Mouse (Mus musculus) brown adipose tissue, adult 24 weeks (tissue): ENCODE results near the gene Gm49405. TPM values are rescaled to one million over a fixed set of nuclear protein-coding genes. Genes with fewer than 3 reads are reported as not detected.

Experiments used
- H3K27ac ChIP-seq: fragments of 200-500 bp; replicated peaks from 2 replicates; pipeline ENCODE4 v1.5.1; 2012; ENCODE audit warnings: low read depth, mild to moderate bottlenecking, low read length
- H3K4me1 ChIP-seq: fragments of 200-500 bp; 2 replicates; pipeline ENCODE4 v1.6.1; 2012; ENCODE audit warnings: low read length, mixed read lengths; ENCODE audit not compliant: control insufficient read depth, insufficient read depth, insufficient read length
- H3K4me3 ChIP-seq: fragments of 200-500 bp; 2 replicates; pipeline ENCODE4 v1.5.1; 2012; ENCODE audit warnings: low read depth, mild to moderate bottlenecking, low read length, moderate library complexity; ENCODE audit not compliant: insufficient read depth
- polyA plus RNA-seq: library from polyadenylated mRNA; stranded (reverse); fragments of >200 nt; gene quantifications from 2 replicates; pipeline ENCODE4 v1.2.4, GENCODE M21; 2012; ENCODE audit not compliant: missing spikeins, insufficient read depth, insufficient read length

Gene Gm49405
- polyA plus RNA-seq, 1 experiment = not detected

DNA sequence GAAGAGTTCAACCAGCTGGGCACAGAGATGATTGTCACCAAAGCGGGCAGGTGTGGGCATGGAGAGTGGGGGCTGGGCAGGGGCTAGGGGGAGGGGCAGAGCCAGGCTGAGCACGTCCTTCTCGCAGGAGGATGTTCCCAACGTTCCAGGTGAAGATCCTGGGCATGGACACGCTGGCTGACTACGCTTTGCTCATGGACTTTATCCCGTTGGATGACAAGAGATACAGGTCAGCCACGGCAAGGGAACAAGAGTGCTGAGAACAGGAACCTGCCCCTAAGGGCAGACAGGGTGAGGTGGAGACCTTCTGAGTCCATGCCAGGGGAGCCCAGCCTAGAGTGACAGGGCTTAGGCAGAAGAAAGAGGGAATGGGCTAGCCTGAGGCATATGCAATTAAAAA is 3.7 kb upstream of the Gm49405 start:
- Histone ChIP-seq H3K27ac (no peak overlapping the region), H3K4me1 (peaks cover 5% of the 10 kb centered on the region), H3K4me3 (no peak overlapping the region)

DNA sequence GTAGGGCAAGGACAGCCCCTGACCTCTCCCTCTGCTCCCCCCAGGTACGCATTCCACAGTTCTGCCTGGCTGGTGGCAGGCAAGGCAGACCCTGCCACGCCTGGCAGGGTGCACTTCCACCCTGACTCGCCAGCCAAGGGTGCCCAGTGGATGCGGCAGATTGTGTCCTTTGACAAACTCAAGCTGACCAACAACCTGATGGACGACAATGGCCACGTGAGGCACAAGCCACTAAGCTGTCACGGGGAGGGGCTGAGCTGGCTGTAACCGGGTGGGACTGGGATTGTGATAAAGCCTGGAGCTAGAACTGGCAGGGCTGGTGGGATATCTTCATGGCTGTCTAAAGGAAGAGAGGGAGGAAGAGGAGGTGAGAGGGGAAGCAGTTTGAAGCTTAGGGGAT is 3.2 kb upstream of the Gm49405 start:
- H3K4me1 ChIP-seq = peaks cover 5% of the 10 kb centered on the region
- no peak overlapping the region for H3K4me3 ChIP-seq
- no peak overlapping the region for H3K27ac ChIP-seq

DNA sequence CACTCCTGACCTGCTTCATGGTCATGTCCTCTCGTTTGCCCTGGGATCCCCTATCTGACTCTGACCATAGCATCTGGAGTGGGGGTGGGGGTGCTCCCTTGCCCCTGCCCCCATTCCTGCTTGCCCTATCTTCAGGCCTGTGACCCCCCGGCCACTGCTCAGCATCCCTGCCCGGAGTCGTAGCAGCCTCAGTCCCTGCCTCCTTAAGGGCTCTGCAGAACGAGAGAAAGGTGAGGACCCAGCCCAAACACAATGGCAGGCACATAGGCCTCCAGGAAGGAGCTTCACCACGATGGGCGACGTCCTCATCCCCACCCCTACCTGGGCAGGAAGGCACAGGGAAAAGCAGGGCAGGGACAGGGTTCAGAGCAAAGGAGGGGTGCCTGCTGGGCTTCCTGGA is 2.1 kb upstream of the Gm49405 start:
- Histone ChIP-seq H3K4me3 (no peak overlapping the region), H3K4me1 (peaks cover 5% of the 10 kb centered on the region), H3K27ac (no peak overlapping the region)

DNA sequence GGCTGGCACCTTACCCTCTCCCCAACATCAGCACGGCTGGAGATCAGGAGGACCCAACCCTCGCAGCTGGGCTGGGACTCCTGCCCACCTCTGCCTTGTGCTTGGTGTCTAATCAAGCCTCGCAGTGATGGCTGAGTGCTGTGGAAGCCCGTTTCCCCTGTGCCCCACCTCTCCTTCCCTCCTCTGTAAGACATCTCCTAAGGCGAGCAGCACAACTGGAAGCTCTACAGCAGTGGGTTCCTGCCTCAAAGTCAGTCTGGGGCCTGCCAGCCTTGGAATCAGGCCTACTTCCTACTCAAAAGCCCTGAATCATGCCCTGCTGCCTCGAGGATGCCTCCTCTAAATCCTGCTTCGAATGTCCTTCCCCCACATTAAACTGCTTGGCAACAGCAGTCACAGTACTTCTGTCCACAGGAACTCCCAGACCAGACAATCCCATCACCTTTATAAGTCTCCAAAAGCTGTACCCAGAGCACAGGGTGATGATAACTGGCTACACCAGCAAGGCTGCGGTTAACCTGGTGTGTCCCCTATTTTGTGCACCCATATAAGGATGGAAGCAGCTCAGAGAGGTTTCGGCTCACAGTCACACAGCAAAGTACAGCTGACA is 1.2 kb upstream of the Gm49405 start:
- H3K27ac ChIP-seq = peak overlapping the region; percentile 71; the same call in 1 of the 2 replicates
- peak overlapping the region; percentile 57 for H3K4me3 ChIP-seq
- peaks cover 5% of the 10 kb centered on the region for H3K4me1 ChIP-seq

DNA sequence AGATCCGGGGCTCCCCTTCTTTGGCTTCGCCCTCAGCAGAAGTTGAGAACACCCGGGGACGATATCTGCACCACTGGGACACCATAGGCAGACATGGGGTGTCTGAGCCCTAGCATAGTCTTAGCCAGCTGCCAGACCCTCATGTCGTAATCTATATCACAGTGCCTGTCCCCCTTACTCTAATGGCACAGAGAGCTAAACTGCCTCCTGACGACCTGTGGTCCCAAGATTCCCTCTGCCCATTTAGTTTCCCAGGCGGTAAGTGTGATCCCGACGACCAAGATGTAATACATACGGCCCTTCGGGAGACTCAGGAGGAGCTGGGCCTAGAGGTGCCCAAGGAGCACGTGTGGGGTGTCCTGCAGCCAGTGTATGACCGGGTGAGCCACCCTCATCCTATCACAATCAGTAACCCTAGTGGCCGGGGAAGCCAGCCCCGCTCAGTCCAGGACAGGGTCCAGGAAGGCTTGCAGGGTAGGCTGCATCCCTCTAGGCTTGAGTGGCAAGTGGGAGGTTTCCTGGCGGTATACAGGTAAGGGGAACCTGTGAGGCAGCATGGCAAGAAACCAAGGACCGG is 611 bp downstream of the Gm49405 start:
- Histone ChIP-seq H3K4me1 (peaks cover 5% of the 10 kb centered on the region), H3K27ac (peak overlapping the region; percentile 61; the same call in 1 of the 2 replicates), H3K4me3 (peak overlapping the region; percentile 74)

DNA sequence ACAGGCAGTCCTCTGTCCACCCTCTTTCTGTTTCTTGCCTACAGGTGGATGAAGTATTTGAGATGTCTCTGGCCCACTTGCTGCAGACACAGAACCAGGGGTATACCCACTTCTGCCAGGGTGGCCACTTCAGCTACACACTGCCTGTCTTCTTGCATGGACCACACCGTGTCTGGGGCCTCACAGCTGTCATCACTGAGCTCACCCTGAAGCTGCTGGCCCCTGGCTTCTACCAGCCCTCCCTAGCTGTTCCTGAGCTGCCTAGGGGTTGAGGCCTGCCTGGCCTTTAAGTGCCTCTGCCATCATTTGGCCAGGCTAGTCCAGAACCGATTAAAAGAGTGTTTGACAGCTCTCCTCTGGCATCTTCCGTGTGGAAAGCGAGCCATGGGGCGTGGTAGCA is 1.3 kb downstream of the Gm49405 start:
- Histone ChIP-seq H3K4me3 (no peak overlapping the region), H3K27ac (no peak overlapping the region), H3K4me1 (peaks cover 5% of the 10 kb centered on the region)

DNA sequence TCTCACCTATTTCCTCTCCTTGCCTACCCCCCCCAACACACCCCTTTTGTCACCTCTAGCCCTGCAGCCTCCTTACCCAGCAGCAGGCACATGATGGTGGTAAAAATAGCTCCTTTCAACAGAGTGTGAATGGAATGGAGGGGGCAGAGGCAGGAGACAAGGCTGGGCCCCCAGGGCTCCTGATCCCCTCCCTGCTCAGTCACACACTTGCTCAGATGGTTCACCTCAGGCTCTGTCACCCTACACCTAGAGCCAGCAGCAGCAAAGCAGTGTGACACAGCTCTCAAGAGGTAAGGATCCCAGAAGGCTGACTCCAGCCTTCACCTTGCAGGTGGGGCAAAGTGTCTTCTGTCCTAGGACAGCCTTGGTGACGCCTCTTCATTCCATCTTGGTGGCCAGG is 2.7 kb downstream of the Gm49405 start, which contains the start of gene Doc2g:
Doc2g (plus strand) TSS at position 202 of the 400 bp plus-strand sequence.
- peaks cover 5% of the 10 kb centered on the region for H3K4me1 ChIP-seq
- no peak within 1 kb of the TSS for H3K27ac ChIP-seq
- H3K4me3 ChIP-seq = no peak within 1 kb of the TSS

DNA sequence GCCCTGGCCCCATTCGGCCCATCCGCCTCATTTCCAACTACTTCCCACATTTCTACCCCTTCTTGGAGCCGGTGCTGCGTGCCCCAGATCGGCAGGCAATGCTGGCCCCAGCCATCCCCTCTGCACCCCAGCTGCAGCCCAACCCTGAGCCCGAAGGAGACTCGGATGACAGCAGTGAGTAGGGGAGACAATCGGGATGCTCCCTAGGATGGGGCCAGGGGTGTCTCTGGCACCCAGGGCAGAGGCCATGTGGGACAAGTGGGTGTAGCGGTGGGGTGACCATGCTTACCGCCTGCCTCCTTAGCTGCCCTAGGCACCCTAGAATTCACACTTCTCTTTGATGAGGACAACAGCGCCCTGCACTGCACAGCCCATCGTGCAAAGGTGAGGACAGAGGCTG is 3.2 kb downstream of the Gm49405 start:
- Histone ChIP-seq H3K27ac (no peak overlapping the region), H3K4me1 (peaks cover 5% of the 10 kb centered on the region), H3K4me3 (no peak overlapping the region)

DNA sequence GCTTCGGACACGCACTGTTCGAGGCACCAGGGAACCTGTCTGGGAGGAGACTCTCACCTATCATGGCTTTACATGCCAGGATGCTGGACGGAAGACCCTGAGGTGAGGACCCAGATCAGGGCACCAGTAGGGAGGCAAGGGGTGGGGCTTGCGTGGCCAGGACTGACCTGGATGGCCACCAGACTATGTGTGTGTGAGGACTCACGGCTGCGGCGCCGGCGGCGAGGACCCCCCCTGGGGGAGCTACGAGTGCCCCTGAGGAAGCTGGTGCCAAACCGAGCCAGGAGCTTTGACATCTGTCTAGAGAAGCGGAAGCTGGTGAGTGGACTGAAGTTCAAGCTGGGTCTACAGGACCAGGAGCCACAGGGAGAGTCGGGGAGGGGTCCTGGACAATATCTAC is 3.9 kb downstream of the Gm49405 start:
- peaks cover 5% of the 10 kb centered on the region for H3K4me1 ChIP-seq
- H3K27ac ChIP-seq = no peak overlapping the region
- no peak overlapping the region for H3K4me3 ChIP-seq

DNA sequence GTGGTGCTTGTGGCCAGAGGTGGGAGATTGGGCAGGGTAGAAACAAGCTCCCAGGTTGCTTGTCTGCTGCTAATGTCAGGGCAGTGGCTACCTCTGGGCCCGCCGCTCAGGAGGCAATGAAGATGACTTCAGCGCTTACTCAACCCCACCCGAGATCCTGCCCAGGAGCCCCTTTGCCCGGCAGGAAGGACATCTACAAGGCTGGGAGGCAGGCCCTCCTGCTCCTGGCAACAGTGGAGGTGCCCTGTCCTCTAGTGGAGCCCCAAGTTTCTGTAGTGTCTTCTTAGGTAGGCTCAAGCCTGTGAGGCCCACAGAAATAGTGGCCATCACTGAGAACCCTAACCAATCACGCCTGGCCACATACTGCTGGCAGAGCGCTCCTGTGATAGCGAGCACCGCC is 4.7 kb downstream of the Gm49405 start:
- H3K4me3 ChIP-seq = no peak overlapping the region
- peaks cover 5% of the 10 kb centered on the region for H3K4me1 ChIP-seq
- no peak overlapping the region for H3K27ac ChIP-seq

DNA sequence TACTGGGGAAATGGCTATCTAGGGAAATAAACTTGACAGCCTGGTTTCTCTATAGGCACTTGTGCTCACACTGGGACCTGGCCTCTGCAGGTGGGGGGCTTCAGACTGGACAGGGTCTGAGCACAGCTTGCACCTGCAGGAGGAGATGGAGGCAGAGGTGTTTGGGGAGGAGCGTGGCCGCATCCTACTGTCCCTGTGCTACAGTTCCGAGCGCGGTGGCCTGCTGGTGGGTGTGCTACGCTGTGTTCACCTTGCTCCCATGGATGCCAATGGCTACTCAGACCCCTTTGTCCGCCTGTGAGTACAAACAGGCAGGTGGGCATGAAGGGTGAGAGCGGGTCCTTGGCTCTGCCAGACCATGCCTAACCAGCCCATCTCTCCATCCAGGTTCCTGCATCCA is 5.5 kb downstream of the Gm49405 start:
- no peak overlapping the region for H3K4me3 ChIP-seq
- peaks cover 4% of the 10 kb centered on the region for H3K4me1 ChIP-seq
- H3K27ac ChIP-seq = no peak overlapping the region

DNA sequence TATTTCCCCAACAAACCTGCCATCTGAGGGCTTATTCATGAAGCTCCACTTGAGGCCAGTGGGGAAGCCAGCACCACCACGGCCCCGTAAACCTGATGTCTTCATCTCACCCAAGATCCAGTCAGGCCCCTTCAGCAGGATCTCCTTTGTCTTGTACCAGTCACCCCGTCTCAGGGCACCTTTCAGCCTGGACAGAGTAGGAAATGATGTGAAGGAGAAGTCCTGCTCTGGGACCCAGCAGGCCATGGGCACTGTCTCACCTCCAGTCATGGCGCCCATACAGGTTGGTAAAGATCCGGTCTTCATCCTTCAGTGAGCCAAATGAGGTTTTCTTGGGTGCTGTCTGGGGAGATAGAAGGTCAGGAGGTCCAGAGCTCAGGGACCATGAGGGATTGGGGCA is 10.7 kb downstream of the Gm49405 start:
- Histone ChIP-seq H3K27ac (no peak overlapping the region), H3K4me1 (no peaks in the 10 kb centered on the region), H3K4me3 (0 out of 2 replicates have a peak overlapping the region, but pooled peaks have one; percentile 3)

DNA sequence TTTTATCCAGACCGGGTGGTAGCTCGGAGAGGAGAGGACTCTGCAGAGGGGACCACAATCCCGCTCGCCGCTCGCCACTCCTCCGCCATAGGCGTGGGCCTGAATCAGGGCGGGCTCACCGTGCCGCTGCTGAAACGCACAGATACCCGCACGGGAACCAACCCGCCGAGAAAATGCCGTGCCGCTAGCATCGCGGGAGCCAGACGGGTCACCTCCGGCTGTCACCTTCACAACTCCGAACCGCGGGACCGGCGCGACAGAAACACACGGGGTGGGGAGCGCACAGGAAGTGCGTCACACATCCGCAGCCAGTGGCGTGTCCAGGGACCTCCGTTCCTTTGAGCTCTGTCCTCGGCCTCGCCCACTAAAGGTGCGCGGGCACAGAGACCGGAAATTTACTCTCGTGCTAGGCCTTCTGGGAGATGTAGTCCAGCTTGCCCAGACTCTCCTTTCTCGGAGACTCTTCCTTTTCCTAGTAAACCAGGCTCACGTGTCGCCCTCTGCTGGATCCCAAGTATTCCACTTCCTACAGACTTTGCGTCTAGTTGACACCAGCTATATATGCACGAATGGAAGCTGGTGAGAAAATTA is 12.1 kb downstream of the Gm49405 start, which contains the start of gene Ndufv1:
Ndufv1 (minus strand) TSS at position 375 of the 591 bp plus-strand sequence.
- Histone ChIP-seq H3K4me3 (peak within 1 kb of the TSS; percentile 86), H3K27ac (peak within 1 kb of the TSS; percentile 91), H3K4me1 (no peaks in the 10 kb centered on the region)

DNA sequence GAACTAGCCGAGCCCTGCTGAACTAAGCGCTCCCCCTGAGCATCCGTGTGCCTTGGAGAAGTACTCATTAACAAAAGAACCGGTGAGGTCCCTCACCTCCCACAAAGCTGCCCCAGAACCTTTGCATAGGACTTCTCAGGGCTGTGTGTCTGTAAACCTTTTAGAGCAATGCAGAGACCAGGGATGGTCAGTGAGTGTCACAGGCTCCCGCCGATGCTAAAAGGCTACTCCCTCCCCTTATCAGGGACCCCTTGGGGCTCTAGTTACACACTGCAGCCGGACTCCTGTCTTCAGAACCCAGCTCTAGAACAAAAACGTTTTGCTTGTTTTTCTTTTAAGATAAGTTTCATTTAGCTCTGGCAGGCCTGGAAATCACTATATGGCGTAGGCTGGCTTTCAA is 12.6 kb downstream of the Gm49405 start:
- Histone ChIP-seq H3K4me3 (peak overlapping the region; percentile 50), H3K4me1 (no peaks in the 10 kb centered on the region), H3K27ac (no peak overlapping the region)

DNA sequence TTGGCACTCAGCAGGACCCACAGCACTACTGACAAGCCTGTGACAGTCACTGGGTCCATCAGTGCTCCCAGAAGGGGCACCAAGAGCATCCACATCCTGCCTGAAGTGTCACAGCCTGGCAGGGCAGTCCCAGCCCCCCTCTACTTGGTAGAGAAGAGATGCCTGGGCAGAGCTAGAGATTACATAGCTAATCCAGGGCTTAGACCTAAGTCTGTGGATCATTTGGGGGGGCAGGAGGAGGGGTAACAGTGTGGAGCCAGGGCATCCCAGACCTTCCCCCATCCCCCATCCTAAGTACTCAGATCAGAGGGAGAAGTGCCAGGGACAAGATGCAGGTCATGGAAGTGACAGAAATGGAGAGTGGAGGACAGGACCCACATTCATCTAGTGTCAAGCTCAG is 14.4 kb downstream of the Gm49405 start:
- H3K27ac ChIP-seq = no peak overlapping the region
- H3K4me3 ChIP-seq = no peak overlapping the region
- H3K4me1 ChIP-seq = no peaks in the 10 kb centered on the region

DNA sequence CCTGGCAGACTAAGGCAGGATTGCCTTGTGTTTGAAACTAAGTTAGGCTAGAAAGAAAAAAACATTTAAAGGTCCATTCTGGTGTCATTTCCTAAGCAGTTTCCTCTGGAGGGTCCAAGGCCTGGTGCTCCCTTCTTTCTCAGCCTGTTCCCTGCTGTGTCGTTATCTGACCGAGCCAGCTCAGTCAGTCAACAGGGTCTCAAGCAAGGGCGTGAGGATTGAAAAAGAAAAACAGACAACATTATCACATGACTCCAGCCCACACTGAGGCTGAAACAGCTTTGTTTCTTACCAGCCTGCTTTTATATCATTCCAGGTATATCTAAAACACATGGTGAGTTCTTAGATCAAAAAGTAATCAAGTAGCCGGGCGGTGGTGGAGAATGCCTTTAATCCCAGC is 15.2 kb downstream of the Gm49405 start:
- no peak overlapping the region for H3K27ac ChIP-seq
- no peaks in the 10 kb centered on the region for H3K4me1 ChIP-seq
- no peak overlapping the region for H3K4me3 ChIP-seq
